Mouse (Mus musculus): ENCODE data around the gene Mdm4. TPM values are rescaled to one million over a fixed set of nuclear protein-coding genes. Genes with fewer than 3 reads are reported as not detected.

Mdm4 gene
- polyA plus RNA-seq, 1 experiment, result 46.7 TPM

DNA sequence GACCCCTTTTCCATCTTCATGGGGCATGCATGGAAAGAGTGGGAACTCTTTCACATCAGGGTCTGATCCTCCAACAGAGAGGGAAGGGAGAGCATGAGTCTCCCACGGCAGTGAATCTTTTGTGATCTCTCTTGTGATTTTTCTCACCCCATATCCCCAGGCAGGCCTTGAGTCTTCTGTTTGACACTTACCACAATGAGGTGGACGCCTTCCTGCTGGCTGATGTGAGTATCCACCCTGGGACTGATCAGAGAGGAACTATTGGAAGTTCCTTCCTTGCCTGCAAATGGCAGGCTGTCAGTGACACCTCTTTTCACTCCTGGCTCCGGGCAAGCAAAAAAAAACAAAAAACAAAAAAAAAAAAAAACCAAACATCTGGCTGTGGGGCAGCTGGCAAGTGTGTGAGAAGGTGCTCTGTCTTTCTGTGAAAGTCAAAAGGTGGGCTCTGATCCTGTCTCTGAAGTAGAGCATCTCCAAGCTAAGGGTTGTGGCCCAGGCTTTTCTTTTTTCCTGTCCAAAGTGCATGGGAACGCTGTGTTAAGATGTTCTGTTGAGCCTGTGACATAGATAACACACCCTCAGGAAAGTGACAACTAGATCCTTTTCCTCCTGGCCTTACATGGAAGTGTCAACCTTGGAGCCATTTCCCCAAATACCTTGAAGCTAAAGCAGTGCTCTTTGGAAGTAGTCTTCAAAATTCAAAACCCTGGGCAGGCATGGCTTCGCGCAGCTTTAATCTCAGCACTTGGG lies 45.5 kb upstream of the Mdm4 start:
- no peak for TF ChIP-seq CTCF (IDR thresholded peaks at IDR 0.05; ENCODE audit: control insufficient read depth, insufficient read depth, insufficient replicate concordance, low read depth, low read length)
- no peak for TF ChIP-seq POLR2A (IDR thresholded peaks at IDR 0.05; ENCODE audit: control insufficient read depth, low read depth, low read length)
- Histone ChIP-seq H3K36me3 (ENCODE audit: control insufficient read depth, insufficient read depth, low read length) (no peaks in the 10 kb centered on the region), H3K4me1 (ENCODE audit: control insufficient read depth, insufficient read depth, low read length) (peaks cover 2% of the 10 kb centered on the region; the same call in 1 of the 2 replicates), H3K4me3 (ENCODE audit: control insufficient read depth, low read depth, low read length) (no peak overlapping the region), H3K27me3 (ENCODE audit: control insufficient read depth, insufficient read depth, low read length) (no peaks in the 10 kb centered on the region), H3K27ac (ENCODE audit: control insufficient read depth, insufficient read depth, low read depth, low read length) (peak overlapping the region; percentile 7; the same call in 1 of the 2 replicates)

GRCm38 (mm10) chr1:133074541-133074940 lies 44.2 kb upstream of the Mdm4 start:
- Histone ChIP-seq H3K4me3 (ENCODE audit: control insufficient read depth, low read depth, low read length) (no peak overlapping the region), H3K4me1 (ENCODE audit: control insufficient read depth, insufficient read depth, low read length) (peaks cover 2% of the 10 kb centered on the region; the same call in 1 of the 2 replicates), H3K36me3 (ENCODE audit: control insufficient read depth, insufficient read depth, low read length) (no peaks in the 10 kb centered on the region), H3K27ac (ENCODE audit: control insufficient read depth, insufficient read depth, low read depth, low read length) (no peak overlapping the region), H3K27me3 (ENCODE audit: control insufficient read depth, insufficient read depth, low read length) (no peaks in the 10 kb centered on the region)
- TF ChIP-seq POLR2A (IDR thresholded peaks at IDR 0.05; ENCODE audit: control insufficient read depth, low read depth, low read length) (no peak), CTCF (IDR thresholded peaks at IDR 0.05; ENCODE audit: control insufficient read depth, insufficient read depth, insufficient replicate concordance, low read depth, low read length) (no peak)

- no peak overlapping the region for H3K27ac ChIP-seq (ENCODE audit: control insufficient read depth, insufficient read depth, low read depth, low read length)
Measured at GRCm38 (mm10) chr1:133073327-133073856, 43.0 kb upstream of the Mdm4 start.

GRCm38 (mm10) chr1:133071666-133072381 lies 41.5 kb upstream of the Mdm4 start:
- Histone ChIP-seq H3K36me3 (ENCODE audit: control insufficient read depth, insufficient read depth, low read length) (no peaks in the 10 kb centered on the region), H3K27me3 (ENCODE audit: control insufficient read depth, insufficient read depth, low read length) (no peaks in the 10 kb centered on the region), H3K27ac (ENCODE audit: control insufficient read depth, insufficient read depth, low read depth, low read length) (no peak overlapping the region), H3K4me1 (ENCODE audit: control insufficient read depth, insufficient read depth, low read length) (peaks cover 2% of the 10 kb centered on the region; the same call in 1 of the 2 replicates), H3K4me3 (ENCODE audit: control insufficient read depth, low read depth, low read length) (no peak overlapping the region)
- TF ChIP-seq POLR2A (IDR thresholded peaks at IDR 0.05; ENCODE audit: control insufficient read depth, low read depth, low read length) (no peak), CTCF (IDR thresholded peaks at IDR 0.05; ENCODE audit: control insufficient read depth, insufficient read depth, insufficient replicate concordance, low read depth, low read length) (no peak)

More at GRCm38 (mm10) chr1:133073327-133073856, 43.0 kb upstream of the Mdm4 start:
- no peak for TF ChIP-seq CTCF (IDR thresholded peaks at IDR 0.05; ENCODE audit: control insufficient read depth, insufficient read depth, insufficient replicate concordance, low read depth, low read length)
- no peak for TF ChIP-seq POLR2A (IDR thresholded peaks at IDR 0.05; ENCODE audit: control insufficient read depth, low read depth, low read length)
- no peaks in the 10 kb centered on the region for H3K36me3 ChIP-seq (ENCODE audit: control insufficient read depth, insufficient read depth, low read length)
- H3K27me3 ChIP-seq (ENCODE audit: control insufficient read depth, insufficient read depth, low read length), result no peaks in the 10 kb centered on the region
- peaks cover 2% of the 10 kb centered on the region; the same call in 1 of the 2 replicates for H3K4me1 ChIP-seq (ENCODE audit: control insufficient read depth, insufficient read depth, low read length)
- no peak overlapping the region for H3K4me3 ChIP-seq (ENCODE audit: control insufficient read depth, low read depth, low read length)

DNA sequence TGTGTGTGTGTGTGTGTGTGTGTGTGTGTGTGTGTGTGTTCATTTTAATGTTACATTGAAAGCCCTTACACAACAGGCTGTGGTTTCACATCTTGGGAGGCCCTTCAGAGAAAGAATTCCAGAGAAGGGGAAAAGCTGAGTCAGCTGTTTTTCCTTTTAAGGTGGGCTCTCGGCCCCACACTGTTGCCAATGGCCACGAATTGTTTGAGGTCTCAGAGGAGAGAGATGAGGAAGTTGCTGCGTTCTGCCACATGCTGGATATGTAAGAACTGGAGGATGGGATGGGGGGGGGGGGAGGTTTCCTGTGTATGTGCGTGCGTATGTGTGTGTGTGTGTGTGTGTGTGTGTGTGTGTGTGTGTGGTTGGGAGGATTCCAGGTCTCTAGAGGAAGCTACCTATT lies 39.8 kb upstream of the Mdm4 start:
- no peaks in the 10 kb centered on the region for H3K4me1 ChIP-seq (ENCODE audit: control insufficient read depth, insufficient read depth, low read length)
- no peaks in the 10 kb centered on the region for H3K36me3 ChIP-seq (ENCODE audit: control insufficient read depth, insufficient read depth, low read length)
- H3K4me3 ChIP-seq (ENCODE audit: control insufficient read depth, low read depth, low read length), result no peak overlapping the region
- TF ChIP-seq POLR2A (IDR thresholded peaks at IDR 0.05; ENCODE audit: control insufficient read depth, low read depth, low read length) (no peak), CTCF (IDR thresholded peaks at IDR 0.05; ENCODE audit: control insufficient read depth, insufficient read depth, insufficient replicate concordance, low read depth, low read length) (no peak)
- H3K27me3 ChIP-seq (ENCODE audit: control insufficient read depth, insufficient read depth, low read length), result no peaks in the 10 kb centered on the region
- no peak overlapping the region for H3K27ac ChIP-seq (ENCODE audit: control insufficient read depth, insufficient read depth, low read depth, low read length)

- H3K4me1 ChIP-seq (ENCODE audit: control insufficient read depth, insufficient read depth, low read length), result no peaks in the 10 kb centered on the region
- no peaks in the 10 kb centered on the region for H3K36me3 ChIP-seq (ENCODE audit: control insufficient read depth, insufficient read depth, low read length)
- no peaks in the 10 kb centered on the region for H3K27me3 ChIP-seq (ENCODE audit: control insufficient read depth, insufficient read depth, low read length)
- no peak overlapping the region for H3K27ac ChIP-seq (ENCODE audit: control insufficient read depth, insufficient read depth, low read depth, low read length)
- no peak for TF ChIP-seq CTCF (IDR thresholded peaks at IDR 0.05; ENCODE audit: control insufficient read depth, insufficient read depth, insufficient replicate concordance, low read depth, low read length)
- TF ChIP-seq POLR2A (IDR thresholded peaks at IDR 0.05; ENCODE audit: control insufficient read depth, low read depth, low read length), result no peak
- H3K4me3 ChIP-seq (ENCODE audit: control insufficient read depth, low read depth, low read length), result no peak overlapping the region
Measured at GRCm38 (mm10) chr1:133069275-133070120, 39.1 kb upstream of the Mdm4 start.
